Mouse (Mus musculus) thymus, adult 18-20 months (tissue): ENCODE results near the gene Vash2.
"Not testable (repeated sequence)": the region's sequence is repeated elsewhere in the genome, so short reads cannot be mapped to it uniquely, and the experiment has no call there.

Experiments used
- DNase-seq, 2 experiments: peaks; one replicate each; pipeline ENCODE4 v3.0.0; 2022; ENCODE audit warnings: mixed read lengths in 2 of 2

Gene Vash2

DNA sequence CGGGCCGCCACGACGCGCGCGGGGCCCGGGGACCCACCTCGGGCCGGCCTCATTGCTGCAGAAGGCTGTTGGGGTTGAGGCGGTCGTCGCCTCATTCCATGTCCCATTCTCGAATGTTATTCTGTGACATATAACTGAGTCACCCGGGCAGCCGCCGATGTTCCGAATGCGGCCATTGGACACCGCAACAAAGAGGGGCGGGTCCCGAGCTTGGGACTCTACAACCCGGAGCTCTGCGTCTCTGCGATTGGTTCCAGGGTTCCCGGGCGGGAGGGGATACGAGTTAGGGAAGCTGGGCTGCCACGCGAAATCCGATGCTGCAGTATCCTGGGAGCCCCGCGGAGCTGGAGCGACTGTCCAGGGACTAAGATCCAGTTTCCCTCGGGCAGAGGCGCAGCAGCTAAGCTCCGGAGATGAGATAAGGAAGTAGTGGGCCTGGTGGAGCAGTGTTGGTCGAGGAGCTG, at the start of gene Vash2:
Vash2 (minus strand) TSS at position 197 of the 464 bp plus-strand sequence.
- DNase-seq, result peak; percentile 13 to 18

GRCm38 (mm10) chr1:191026021-191026713, 47.1 kb upstream of the Vash2 start, which contains the start of gene Flvcr1:
TSS of gene Flvcr1 (minus strand) at chr1:191026158.
- peak; percentile 98 to 99 for DNase-seq

- peak in 1 of 2 experiments; percentile 31 for DNase-seq
Measured at GRCm38 (mm10) chr1:191025016-191026012, 46.2 kb upstream of the Vash2 start.

DNA sequence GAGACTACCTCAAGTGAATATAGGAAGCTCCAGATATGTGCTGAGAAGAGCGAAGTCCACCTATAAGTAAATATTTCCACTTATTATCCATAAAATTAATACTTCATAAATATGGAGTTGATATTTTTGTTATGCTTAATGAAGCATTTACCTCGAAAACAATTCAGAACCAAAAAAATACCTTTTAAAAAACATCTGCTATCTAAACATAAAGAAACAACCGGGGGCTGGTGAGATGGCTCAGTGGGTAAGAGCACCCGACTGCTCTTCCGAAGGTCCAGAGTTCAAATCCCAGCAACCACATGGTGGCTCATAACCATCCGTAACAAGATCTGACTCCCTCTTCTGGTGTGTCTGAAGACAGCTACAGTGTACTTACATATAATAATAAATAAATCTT, 44.7 kb upstream of the Vash2 start:
- not testable (repeated sequence) for DNase-seq

GRCm38 (mm10) chr1:191023140-191023539, 44.0 kb upstream of the Vash2 start:
- no peak for DNase-seq

DNA sequence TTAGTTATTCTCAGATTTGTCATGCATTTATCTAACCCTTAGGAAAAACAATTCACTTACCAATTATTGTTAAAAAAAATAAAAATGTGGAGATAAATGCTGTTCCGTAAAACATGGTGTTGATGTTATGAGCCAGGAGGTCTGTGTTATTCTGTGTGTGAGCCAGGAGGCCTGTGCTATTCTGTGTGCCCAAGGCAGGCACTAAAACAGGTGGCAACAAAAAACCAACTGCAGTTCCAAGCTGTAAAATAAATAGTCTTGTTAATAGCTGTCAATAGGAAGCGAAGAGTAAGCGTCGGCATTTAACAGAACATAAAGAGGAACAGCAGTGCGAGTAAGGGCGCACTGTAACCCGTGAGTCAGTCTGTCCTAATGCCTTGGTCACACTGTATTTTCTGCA, 41.9 kb upstream of the Vash2 start:
- no peak for DNase-seq

DNA sequence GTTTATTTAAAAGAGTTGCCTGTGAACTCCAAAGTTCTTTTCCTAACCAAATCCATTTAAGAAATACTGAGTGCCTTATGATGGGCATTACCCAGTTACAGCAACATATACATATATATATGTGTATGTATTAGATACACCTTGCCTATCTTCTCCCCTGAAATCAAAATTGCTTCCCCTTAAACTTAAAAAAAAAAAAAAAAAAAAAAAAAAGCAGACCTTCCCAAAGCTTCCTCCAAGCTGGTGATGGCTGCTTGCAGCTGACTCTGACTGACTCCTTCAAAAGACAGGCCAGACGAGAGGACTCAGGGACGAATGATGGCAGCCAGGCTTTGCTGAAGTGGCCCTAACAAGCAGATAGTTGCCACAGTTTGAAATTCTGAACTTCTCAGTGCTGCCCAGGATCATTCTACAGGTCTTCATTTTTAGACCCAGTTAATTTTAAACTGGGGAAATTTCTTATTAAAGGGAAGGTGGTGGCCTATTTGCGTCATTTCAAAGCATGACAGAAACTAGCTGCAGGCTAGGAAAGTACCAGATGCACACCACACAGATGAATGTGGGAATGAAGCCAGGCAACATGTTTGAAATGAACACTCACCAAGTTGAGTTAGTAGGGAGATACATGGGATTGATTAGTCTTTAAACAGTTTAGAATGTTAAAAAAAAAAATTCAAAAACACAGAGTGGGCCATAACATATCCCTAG, 41.3 kb upstream of the Vash2 start:
- no peak for DNase-seq

GRCm38 (mm10) chr1:191019803-191020202, 40.7 kb upstream of the Vash2 start:
- peak in 1 of 2 experiments; percentile 28 for DNase-seq

DNA sequence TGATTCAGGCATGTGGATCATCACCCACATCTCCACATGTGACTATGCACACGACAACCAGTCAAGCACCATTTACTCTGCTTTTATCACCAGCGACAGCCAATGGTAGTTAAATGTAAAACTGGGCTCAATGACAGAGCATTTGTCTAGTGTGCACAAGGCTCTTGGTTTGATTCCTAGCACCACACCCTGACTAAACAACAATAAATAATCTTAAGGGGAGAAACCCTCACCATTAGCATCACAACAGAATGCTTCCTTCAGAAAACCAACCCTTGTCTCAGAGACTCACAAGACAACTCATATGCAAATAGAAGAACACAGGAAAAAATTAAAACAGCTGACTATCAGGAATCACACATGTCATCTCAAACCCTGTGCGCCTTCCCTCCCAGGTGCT, 35.2 kb upstream of the Vash2 start:
- no peak for DNase-seq

DNA sequence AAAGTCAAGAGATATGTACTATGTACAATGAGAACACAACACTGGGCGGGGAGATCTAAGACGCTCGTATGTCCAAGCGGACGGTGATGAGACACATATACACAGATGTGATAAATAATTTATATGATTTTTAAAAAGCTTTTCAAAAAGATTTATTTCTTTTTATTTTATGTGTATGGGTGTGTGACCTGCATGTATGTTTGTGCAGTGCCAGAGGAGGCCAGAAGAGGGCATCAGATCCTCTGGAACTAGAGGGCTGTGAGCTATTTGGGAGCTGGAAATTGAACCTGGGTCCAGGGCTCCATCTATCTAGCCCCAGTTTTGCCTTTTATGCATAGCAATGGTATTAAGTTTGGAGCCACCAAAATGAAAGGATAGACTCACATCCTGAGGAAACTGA, 29.6 kb upstream of the Vash2 start:
- DNase-seq, result no peak

DNA sequence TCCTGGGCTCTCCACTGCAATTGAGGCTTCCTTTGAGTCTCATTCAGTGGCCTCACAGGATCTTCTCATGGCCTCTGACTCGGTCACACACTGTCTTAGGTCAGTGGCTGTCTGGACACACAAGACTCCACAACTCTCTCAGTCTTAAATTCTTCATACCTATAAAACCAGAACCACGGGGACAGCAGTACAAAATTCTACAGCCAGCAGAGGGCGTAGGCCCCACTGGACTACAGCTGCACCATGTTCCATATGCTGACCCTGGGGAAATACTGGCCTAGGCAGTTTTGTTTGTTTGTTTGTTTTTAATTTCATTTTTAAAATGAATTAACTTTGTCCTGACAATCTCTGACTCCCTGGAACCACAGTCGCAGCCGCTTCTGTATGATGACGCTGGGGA, 23.1 kb upstream of the Vash2 start:
- DNase-seq, result no peak

DNA sequence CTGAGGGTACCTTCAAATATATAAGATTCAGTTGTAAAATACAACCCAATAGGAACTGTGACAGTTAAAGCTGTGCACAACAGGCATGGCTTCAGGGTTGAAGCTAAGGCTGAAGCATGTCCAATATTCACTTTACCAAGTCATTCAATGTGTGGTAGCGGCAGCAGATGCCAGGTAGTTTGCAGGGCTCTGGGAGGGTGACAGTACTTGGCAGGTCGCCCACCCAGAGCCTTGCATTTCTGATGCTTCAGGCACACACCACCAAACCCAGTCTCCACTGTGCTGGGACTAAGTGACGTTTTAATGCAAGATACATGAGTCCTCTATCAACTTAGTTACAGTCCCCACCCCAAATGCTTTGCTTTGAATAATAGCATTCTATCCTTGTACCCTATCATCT, 21.6 kb upstream of the Vash2 start:
- no peak for DNase-seq

DNA sequence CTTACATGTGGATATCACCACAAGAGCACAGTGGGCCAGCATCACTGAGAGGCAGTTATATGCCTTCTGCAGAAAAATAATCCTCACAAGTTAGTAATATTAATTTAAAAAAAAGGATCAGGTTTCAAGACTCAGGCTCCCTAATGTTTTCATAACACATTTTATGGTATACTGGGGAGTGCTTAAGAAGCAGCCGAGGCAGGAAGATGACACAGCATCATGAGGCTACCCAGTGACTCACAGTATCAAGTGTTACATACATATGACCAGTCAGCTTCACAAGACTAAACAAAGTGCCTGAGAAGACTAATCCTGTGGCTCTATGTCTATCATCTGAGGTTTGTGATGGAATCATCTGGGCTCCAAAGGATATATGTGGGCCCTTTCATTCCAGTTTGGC, 18.9 kb upstream of the Vash2 start:
- DNase-seq, result no peak

- DNase-seq, result no peak
Measured at GRCm38 (mm10) chr1:190996346-190996877, 17.3 kb upstream of the Vash2 start.

GRCm38 (mm10) chr1:190995548-190995947, 16.5 kb upstream of the Vash2 start:
- DNase-seq, result no peak

DNA sequence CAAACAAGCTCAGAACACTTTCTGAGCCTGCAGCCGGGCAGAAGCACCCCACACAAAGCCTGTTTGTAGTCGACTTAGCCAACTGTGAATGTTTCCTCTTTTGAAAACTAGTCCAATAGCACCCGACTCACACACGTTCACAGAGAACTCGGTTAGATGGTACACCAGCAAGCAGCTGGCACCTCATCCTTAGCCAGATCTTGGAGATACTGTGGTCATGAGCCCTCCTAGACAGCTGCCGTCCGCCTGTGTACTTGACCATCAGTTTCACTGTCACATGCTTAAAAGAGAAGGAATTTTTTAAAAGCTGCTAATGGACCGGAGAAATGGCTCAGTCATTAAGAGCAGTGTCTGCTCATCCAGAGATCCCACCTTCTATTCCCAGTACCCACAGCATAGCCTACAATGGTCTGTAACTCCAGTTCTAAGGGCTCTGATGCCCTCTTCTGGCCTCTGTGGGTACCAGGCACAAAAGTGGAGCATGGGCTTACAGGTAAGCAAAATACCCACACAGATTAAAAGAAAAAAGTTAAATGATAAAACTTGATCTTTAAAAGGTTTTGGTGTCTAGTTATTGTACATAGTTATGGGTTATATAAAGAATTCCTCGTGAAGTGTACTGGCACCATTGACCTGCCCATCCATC, 10.5 kb upstream of the Vash2 start:
- DNase-seq, result no peak

GRCm38 (mm10) chr1:190981412-190981811, 2.3 kb upstream of the Vash2 start:
- DNase-seq, result no peak

DNA sequence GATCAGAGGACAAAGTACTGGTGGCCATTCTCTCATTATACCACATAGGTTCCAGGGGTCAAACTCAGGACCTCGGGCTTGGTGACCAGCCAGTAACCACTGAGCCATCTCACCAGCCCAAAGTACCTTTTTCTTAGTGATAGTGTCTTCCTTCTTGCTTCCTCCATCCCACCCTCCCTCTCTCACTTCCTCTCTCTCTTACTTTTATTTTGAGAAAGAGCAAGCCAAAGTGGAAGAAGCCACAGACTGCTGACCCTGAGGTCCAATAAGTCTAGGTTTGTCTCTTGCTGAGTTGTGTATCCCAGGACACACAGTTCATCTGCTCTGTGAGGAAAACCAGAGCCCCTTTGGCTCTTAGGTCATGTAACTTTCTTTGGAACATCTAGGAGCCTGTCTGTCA, 1.4 kb upstream of the Vash2 start:
- DNase-seq, result no peak

GRCm38 (mm10) chr1:190978511-190979073, 504 bp downstream of the Vash2 start:
- no peak for DNase-seq

DNA sequence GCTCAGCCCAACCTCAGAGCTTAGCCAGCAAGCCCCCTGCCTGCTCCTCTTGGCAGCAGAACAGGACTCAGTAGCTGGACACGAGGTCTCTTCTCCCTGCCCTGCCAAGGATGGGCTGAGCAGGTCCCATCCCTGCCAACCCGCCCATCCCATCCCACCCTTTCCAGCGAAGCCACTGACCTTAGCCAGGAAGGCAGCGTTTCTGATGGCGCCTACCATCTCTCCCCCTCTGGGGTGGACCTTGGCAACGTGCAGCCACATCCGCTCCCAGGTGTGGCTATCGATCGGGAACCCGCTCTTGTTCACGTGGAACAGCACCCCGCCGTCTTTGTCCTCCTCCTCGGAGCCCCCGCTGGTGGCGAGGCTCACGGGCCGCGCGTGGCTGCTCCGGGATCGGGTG, 1.1 kb downstream of the Vash2 start:
- no peak for DNase-seq

- no peak for DNase-seq
Measured at GRCm38 (mm10) chr1:190976887-190977573, 2.1 kb downstream of the Vash2 start.
